Mouse (Mus musculus) gastrocnemius, postnatal 4 days (tissue): ENCODE measurements around the gene Dapl1. TPM values are rescaled to one million over a fixed set of nuclear protein-coding genes. Genes with fewer than 3 reads are reported as not detected.

Experiments used
- DNase-seq, 2 experiments: peaks; one replicate each; pipeline ENCODE4 v3.0.0; 2021 to 2022; ENCODE audit warnings: low spot score in 2 of 2, mixed read lengths in 2 of 2
- long read RNA-seq, 2 experiments: library from polyadenylated mRNA; stranded (forward); transcript quantifications; one replicate each; pipeline ENCODE4 v2.0.0; 2021
- total RNA-seq, 2 experiments: library from RNA; stranded (reverse); gene quantifications; 2 replicates each; pipeline ENCODE4 v1.2.3; 2021

Gene Dapl1
- not detected for total RNA-seq
- long read RNA-seq, experiment 1, partial matches to known transcripts: 0 of 3 reads
- long read RNA-seq, experiment 1, other reads (novel, unspliced or antisense): 0 of 3 reads
- long read RNA-seq, experiment 2: 0 reads

DNA sequence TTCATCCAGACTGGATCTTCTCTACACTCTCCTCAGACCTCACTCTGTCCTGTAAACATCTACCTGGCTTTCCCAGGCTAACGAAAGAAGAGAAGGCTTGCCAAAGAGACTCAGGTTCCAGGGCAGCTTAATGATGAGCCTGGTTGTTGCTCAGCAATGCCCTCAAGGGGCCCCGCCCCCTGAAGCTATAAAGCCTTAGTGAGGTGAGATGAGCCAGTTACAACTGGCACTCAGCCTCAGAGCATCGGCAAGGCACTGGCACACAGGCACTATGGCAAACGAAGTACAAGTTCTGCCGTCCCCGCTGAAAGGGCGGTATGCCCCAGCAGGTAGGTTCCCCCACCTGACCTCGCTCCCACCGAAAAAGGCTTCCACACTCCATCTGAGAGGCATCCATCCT, at the start of gene Dapl1:
Gene Dapl1 (plus strand): TSS at position 216 of the 400 bp plus-strand sequence.
- DNase-seq: no peak

DNA sequence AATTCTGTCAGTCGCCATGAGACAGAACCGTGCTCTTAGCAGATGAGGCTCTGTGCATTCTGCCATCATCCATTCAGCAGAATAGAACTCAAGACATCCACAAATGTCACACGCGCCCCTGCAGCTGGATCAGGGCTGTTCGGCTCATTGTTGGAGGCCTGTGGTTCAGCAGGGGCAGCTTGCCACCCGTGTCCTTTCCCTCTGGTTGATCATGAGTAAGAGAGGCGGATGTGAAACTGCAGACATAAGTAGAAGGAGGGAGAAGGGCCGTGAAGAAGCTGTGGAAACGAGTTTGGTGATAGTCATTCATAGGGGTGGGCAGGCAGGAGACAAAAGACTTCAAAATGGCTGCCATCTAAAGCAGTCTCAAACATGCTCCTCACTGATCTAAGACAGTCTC, 49.6 kb upstream of the Dapl1 start:
- no peak for DNase-seq

GRCm38 (mm10) chr2:59437684-59438393, 46.6 kb upstream of the Dapl1 start:
- DNase-seq: peak in 1 of 2 experiments; percentile 46

DNA sequence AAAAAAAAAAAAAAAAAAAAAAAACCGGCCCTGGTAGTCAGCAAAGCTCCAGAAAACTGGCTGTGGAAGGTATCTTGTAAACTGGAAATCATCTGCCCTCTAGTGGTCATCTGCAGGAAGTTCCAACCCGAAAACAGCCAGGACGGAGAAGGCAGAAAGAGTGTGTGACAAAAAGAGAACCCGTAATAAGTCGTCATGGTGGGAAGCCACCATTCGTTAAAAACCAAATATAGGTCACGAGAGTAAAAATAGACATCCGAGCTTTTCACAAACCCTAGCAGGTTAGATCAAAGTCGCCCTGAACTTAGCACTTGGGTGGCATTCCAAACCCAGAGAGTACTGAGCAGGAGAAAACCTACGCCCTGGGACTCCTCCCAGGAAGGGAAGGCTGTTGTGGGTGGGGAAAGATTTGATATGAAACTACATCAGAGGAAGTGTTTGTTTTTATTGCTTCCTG, 45.9 kb upstream of the Dapl1 start:
- peak in 1 of 2 experiments; percentile 45 for DNase-seq

GRCm38 (mm10) chr2:59439824-59440223, 44.6 kb upstream of the Dapl1 start:
- no peak for DNase-seq

DNA sequence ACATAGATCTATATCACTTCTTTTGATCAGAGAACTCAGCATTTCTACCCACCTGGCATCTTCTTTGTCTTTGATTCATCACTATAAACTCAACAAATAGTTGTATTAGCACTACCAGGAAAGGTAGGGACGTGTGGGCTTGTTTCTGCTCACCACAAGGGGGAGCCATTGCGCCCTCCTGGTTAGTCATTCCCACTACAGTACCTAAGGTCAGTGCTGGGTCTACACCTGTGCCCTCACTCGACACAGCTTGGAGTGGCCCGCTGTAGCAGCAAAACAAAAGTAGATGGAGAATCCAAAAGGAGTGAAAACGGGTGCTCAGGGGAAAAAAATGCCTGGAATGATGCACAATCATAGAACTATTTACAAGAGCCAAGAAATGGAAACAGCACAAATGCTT, 44.0 kb upstream of the Dapl1 start:
- peak in 1 of 2 experiments; percentile 58 for DNase-seq

- no peak for DNase-seq
Observed at GRCm38 (mm10) chr2:59441681-59442080, 42.8 kb upstream of the Dapl1 start.

- DNase-seq: no peak
Observed at GRCm38 (mm10) chr2:59446671-59447070, 37.8 kb upstream of the Dapl1 start.

GRCm38 (mm10) chr2:59447712-59448111, 36.7 kb upstream of the Dapl1 start:
- no peak for DNase-seq

- DNase-seq: no peak
Observed at GRCm38 (mm10) chr2:59448516-59448915, 35.9 kb upstream of the Dapl1 start.

- no peak for DNase-seq
Observed at GRCm38 (mm10) chr2:59448921-59449320, 35.5 kb upstream of the Dapl1 start.

DNA sequence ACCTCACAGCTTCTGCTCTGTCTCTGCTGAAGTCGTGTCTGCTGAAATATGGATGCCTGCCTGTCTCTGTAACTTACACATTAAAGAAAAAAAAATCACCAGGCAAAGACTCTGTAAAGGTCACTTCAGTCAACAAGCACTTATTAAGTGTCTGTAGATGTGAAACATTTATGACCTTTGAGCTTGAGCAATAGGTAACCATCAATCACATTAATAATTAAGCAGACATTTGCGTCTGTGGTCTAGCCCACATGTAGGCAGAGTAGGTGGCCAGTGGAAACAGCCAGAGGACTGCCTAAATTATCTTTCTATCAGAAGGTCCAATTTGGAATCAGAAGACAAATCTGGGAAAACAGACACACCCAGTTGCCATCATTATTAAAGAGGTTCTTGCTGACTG, 32.8 kb upstream of the Dapl1 start:
- no peak for DNase-seq

- no peak for DNase-seq
Observed at GRCm38 (mm10) chr2:59452102-59452501, 32.4 kb upstream of the Dapl1 start.

GRCm38 (mm10) chr2:59462086-59462485, 22.4 kb upstream of the Dapl1 start:
- no peak for DNase-seq

- no peak for DNase-seq
Observed at GRCm38 (mm10) chr2:59463428-59464182, 20.8 kb upstream of the Dapl1 start.

GRCm38 (mm10) chr2:59465671-59466070, 18.8 kb upstream of the Dapl1 start:
- no peak for DNase-seq

- no peak for DNase-seq
Observed at GRCm38 (mm10) chr2:59466358-59466757, 18.1 kb upstream of the Dapl1 start.

DNA sequence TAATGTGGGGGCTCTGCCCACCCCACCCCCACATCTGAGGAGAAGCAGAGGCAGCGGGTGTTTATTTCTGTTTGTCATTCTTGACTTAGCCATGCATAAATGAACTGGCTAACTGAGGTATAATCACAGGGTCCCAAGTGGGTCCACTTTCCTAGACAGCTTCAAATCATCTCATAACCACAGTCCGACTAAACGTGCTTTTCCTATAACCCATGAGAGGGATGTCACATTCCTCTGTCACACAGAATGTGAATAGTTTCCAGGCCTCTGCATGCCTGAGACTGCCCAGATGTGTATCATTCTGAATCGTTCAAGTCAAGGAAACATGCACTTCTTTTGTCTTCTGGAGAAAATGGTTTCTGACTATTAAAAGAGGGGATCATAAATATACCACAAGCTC, 17.4 kb upstream of the Dapl1 start:
- no peak for DNase-seq

- no peak for DNase-seq
Observed at GRCm38 (mm10) chr2:59467976-59468375, 16.5 kb upstream of the Dapl1 start.

DNA sequence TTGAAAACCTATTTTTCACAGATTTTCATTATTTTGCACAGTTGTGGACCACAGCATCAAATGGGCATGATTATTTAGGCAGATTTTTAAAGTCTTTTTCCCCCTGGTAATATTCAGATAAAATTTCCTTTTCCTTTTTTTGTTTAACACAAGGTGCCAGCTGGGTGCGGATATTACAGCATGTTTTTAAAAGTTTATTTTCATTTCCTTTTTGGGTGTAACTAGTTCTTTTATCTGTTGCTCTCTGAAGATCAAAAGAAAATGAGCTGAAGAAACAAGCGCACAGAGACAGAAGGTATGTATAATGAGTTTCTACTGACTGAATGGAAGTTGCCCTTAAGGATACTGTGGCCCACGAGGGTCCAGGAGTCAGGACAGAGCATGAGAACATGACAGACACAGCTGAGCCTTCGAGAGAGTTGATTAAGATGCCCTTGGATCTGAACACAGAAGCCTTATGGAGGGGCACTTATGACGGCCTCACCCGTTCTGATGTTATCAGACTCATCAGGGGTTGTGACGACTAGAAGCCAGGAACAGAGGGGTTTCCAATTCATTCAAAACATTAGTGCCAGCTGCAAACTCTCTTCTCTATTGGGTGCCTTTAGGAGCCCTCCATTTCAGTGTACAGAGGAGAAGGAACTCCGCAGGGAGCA, 14.7 kb upstream of the Dapl1 start:
- no peak for DNase-seq

DNA sequence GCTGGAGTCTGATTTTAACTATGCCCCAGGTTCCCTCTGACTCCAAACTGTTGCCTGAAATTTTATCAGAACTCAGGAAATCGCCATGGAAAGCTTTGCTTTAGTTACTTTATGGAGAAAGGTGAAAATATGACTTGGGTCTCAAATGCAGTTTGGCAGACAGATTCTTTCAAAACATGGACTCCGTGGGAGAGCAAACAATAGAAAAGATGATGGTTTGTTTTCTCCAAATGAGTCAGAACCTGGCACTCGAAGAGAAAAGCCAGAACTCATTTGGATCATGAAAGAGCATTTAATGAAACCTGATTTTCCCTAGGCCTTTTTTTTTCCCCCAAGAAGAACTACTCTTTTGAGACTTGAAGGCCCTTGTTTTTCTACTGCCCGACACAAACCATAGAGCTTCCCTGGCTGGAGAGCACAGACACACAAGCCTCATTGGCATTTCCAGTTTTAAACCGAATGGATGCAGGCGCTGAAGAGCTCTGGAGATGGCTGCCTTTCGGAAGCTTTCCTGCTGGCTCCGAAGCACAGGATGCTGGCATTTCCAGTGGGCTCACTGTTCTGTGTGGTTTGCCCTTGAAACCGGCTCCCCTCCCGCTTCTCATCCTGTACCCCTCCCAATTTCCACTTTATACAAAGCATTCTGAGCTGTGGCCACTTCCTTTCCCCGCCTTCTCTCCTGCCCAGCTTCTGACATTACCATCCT, 14.0 kb upstream of the Dapl1 start:
- no peak for DNase-seq
